Mouse (Mus musculus) ovary, adult 18-20 months (tissue): Measurements from ENCODE around the gene Lcn2.

Experiments
- DNase-seq: peaks from one replicate; pipeline ENCODE4 v3.0.0; 2022; ENCODE audit warnings: low spot score, mixed read lengths

Lcn2 gene

DNA sequence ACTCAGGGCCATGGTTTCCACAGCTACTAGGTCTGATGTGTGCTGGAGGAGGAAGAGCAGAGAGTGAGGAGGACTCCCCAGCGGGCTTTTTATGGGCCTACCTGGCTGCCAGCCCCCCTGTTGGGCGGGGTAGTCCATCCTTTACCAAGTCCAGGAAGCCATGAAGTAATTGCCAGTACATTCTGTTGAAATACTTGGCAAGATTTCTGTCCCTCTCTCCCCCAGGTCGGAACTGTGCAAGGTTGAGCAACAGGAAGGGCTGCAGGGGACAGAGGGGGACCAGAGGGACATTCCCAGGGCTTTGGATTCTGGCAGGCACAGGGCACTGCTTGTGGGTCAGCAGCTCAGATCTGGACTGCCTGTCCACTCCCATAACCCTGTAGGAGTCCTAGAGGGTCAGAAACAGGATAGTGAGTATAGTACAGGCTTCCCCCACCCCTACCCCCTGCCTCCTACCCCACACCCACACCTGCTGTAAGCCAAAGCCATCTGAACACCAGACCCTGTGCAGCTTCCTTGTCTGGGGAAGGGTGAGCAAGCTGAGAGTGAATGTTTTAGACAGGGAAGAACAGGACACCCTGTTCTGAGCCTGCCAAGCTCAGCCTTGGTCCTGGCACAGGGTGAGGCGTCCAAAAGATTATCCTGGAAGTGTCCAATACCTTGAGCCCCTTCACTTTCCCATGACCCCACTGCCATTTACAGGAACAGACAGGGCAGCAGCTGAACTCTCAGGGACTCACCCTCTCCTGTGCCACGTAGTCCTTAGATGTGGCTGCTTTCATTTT is at the start of gene Lcn2:
Gene Lcn2, minus strand, starts transcription at position 547 of the 785 bp plus-strand sequence.
- DNase-seq: no peak

DNA sequence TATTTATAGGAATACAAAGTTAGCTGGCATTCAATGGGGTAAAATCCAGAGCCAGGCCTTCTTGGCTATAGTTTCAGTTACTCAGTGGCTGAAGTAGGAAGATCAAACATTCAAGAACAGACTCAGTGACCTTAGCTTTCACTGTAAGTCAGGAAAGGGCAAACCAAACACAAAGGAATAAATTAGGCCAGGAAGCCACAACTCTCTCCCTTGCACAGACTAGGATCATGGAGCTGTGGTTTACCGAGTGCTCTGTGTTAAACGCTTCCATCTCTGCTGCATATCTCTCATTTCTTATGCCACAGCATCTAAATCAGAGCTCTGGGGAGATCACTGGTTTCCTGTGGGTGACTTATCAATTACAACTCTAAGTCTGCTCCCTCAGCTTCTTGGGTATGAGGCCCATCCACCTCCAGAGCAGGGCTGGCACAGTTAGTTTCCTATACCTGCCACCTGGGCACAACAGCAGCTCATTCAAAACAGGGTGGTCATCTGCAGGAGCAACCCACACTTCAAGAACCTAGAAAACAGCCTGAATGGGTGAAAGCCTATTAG is 49.6 kb upstream of the Lcn2 start:
- DNase-seq: no peak

DNA sequence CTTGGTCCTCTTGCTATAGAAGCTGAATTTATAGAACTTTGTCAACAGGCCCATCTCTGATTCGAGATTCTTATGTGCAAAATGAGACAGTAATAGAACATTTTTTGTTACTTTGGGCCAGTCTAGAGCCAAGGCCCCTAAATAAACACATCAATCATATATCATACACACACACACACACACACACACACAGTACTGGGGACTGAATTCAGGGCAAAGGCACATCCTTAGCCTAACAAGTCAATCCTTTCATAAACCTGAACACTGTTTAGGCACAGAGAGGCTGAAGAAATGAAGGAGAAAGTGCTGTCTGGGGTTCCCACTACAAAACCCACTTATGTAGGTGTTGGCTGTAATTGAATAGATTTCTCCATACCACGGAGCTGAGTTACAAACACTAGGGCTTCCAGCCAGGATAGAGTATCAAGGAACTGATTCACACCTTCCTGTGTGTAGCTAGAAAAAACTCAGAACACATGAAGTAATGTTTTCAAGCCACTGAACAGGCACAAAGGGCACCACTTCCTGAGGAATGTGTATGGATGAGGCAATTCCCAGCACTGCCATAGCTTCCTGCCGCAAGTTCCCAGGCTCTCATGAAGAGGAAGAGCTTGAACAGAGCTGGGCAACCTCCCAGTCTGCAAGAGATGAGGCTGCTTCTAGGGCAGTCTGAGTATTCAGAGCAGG is 48.8 kb upstream of the Lcn2 start:
- no peak for DNase-seq

DNA sequence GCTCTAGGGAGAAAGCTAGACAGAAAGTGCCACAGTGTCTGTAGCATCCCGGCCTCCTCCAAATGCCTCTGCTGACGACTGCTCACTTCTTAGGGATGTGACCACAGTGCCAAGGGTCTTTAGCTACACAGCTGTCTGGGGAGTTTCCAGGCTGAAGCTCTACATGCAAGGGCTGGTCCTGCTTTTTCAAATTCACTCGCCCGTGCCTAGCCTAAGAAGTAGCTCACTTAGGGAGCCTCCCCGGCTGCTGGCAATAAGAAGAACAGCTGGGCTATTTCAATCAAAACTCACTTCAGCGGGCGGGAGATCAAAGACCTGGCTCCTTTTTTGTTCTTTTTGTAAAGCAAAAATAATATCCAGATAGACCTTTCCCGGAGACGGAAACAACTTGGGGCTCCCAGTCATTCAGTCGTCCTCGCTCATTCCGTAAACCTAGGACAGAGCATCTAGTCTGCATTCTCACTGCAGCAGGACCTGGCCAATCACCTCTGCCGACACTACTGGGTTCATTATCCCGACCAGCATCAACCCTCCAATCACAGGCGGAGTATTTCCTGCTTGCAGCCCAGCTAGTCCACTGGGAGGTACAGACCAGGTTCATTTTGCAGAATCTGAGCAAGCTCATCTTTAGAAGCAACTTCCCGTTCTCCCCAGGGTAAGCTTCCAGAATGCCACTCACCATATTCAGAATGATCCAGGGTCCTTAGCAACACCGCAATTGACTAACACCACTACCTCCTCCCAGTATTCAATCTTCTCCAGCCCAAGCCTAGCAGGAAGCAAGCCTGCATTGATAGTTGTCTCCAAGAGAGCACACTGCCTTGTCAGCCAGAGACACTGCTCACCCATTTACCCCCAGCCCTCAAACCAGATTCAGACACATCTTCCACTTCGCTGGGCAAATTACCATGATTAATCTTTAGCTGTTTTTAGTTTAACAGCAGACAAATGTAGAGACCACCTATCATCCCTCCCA is 42.9 kb upstream of the Lcn2 start:
- peak; percentile 61 for DNase-seq

DNA sequence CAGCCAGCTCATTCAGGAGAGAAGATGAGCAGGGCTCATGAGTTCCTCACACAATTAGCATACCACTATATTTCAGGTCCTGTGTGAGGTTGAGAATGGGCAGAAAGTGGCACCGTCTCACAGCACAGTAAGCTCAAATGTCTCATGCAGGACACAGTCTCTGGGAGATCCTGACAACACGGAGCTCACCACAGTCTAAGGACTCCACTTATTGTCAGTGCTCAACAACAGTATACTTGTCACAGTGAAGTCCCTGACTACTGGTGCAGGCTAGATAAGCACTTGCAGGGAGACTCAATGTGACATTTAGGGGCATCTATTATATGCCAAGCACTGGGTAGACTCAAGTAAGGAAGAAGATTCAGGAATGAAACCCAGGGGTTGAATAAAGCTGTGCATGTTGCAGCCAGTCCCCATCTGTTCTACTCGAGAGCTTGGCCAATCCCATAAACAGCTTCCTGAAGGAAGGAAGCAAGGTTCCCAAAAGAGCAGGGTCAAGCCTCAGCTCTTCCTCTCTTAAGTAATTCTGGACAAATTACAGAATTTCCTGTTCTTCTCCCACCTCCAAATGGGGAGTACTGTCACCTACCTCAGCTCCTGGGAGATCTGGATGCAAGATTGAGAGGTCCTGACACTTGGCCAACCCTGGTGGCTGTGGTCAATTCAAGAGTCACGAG is 41.3 kb upstream of the Lcn2 start:
- no peak for DNase-seq

DNA sequence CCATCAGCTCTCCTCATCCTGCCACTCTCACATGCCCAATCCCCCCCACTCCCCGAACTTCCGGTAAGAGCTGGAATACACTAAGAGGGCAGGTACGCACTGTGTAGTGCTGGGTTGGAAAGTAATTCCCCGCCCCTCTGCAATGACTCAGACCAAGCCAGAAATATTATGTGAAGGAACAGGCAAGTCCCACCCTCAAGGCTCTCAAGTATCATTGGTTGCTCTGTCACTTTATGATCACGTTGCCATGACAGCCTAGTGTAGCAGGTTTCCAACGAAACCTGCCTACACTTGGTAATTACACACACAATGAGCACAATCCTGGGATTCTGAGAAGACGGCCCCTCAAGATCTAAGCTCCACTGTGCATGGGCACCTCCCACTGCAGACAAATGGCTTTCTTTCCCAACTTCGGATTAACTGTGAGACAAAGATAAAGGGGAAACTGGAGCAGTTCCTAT is 40.2 kb upstream of the Lcn2 start:
- DNase-seq: no peak

DNA sequence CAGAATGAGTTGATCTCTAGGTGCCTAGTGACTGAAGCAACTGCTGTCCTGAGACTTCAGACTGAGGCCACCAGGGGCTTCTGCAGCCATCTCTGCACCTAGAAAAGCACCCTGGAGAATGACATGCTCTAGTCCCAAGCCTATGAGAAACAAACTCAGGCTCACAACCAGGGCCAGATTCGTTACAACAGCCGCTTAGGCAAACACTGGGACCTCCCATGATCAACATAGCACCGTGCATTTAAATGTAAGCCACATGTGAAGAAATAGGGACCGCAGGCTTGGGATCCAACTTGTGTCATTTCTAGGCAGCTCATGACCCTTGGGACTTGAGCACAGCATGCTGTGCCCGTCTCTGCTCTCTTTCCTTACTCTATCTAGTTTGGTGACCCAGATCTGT is 39.7 kb upstream of the Lcn2 start:
- no peak for DNase-seq

DNA sequence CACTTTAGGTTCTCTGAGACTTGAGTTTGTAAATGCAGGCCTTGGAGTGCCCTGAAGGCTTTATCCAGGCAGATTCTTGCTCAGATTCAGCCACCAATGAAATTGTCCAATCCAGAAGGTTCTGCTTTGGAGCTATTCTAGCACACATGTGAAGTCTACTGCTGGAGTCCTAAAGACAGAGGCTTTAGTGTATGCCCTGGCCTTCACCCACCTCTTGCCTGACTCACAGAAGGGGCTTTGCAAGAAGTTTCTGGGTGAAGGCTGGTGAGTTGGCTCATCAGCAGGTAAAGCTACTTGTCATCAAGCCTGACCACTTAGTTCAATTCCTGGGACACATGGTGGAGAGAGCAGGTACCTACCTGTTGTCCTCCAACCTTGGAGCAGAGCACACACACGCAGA is 38.1 kb upstream of the Lcn2 start:
- DNase-seq: no peak

DNA sequence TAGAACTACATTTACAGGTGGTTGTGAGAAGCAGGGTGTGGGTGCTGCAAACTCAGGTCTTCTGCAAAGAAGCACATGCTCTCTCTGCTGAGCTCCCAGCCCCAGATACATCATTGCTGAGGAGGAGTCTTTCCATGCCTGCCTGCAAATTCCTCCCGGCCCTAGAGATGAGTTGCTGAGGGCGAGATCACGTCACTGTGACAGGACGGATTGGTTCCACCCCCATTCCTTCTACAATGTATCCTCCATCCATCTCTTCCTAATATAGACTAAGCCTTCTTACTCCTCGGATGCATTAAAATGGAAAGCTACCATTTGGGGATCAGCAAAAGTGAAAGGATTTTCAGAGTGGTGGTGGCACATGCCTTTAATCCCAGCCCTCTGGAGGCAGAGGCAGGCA is 37.5 kb upstream of the Lcn2 start:
- no peak for DNase-seq

DNA sequence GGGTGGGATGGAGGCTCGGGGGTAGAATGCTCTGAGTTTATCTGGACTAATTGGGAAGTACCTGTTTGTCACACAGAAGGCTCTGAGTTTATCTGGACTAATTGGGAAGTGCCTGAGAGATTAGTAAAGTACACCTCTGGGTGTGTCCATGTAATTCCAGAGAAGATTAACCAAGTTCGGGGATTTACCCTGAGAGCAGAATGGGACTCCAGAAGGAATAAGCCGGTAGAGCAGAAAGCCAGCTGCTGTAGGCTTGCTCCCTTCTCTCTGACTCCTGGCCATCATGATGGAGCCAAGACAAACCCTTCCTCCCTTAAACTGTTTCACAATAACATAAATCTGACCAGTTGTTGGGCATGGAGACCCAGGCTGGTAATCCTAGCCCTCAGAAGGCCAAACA is 36.7 kb upstream of the Lcn2 start:
- DNase-seq: no peak

DNA sequence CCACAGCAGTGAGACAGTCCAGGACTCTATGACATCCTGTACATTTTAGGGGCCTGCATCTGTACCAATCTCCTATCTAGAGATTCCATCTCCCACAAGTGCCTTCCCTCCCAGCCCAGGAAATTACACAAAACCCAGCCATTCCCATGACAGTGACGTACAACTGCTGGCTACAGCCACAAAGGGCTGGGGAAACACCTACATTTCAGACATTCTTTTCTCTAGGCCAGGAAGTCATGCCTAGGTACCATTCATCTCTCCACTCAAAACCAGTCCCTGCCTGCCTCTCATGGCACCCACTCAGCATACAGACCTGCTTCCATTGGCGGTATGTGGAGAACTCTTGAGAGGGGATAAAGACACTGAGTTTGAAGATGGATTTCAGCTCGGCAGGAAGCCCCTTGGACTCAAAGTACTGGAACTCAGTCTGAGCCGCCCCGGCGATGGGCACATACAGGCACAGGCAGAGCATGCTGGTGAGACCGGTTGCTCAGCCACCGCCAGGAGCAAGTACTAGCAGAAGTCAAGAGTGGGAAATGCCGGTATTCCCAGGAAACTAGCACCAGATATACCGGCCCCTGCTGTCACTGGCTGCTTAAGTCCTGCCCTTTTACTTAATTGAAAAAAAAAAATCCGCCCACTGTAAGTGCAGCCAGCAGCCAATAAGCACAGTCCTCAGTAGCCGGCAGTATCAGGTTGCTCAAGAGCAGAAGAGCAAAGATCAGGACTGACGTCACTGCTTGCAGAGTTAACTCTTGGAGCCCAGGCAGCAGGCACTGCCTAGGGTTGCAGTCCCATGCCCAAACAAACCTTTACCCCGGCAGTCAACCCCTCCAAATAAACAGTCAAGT is 35.7 kb upstream of the Lcn2 start:
- peak; percentile 76 for DNase-seq

DNA sequence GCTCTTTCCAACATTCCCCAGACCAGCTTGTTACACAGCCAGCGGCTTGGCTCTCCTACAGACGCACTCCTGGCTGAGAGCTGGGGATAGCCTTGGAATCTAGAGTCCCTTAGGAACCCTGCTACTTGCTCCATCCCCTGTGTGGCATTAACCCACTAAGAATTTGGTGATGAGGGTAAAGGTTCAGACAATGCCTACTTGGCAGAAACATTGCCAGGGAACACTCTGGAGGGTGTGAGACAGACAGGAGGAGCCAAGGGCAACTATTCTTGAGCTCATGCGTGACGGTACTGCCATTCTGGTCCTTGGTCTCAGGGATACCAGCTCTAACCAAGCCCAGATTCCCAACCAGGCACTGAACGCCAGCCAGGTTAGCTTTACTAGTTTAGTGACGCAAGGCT is 33.8 kb upstream of the Lcn2 start:
- no peak for DNase-seq

DNA sequence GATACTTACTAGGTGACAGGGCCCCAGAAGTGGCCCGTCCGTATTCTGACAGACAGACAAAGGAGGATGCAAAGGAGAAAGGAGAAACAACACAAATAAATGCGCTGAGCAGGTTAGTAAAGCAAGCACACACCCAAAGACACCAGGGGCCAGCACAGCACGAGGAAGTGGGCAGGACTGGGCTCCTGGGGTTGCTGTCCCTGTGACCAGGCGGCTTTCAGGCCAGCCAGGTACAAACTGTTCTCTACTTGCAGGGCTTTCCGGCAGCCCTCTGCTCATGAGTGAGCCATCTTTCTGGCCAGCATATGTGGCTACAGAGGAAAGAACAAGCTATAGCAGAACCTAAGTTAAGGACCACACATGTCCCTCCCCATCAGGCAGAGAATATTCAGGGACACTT is 32.6 kb upstream of the Lcn2 start:
- no peak for DNase-seq

DNA sequence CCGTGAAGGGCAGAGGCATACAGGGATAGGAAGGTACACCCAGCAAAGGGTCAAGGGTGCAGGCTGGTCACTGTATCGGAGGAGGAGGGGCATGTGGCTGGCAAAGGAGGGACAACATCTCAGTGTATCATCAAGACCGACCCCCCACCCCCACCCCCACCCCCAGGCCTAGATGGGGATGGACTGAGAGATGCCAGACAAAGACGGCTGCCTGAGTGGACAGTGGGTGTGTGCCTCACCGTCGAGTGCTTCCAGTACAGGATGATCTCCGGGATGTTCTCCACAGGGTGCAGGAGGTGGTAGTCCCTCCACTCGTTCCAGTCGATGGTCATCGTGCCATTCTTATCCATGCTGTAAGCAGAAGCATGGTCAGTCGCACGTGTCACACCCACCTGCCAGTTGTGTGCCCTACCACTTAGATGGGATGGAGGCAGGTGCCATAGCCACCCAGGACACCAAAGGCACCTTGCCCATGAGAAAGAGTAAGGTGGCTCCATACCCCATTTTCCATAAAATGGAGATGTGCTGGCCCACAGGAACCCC is 32.1 kb upstream of the Lcn2 start:
- no peak for DNase-seq

DNA sequence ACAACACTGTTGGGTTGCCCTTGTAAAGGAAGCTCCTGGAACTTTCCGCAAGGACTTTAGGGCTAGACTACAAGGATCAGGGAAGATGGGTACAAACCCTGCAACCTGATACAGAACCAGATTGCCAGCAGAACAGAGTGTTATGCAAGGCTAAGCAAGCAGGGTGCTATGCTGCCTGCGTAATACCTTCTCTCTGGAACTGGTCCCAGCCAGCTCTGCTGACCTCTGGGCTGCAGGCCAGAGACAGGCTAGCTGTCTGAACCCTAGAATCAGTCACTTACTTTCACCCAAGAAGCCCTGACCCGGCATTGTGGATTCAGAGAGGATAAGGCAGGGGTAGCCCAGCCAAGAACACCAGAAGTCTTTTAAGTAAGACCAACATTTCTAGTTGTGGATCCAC is 31.3 kb upstream of the Lcn2 start:
- peak; percentile 65 for DNase-seq

DNA sequence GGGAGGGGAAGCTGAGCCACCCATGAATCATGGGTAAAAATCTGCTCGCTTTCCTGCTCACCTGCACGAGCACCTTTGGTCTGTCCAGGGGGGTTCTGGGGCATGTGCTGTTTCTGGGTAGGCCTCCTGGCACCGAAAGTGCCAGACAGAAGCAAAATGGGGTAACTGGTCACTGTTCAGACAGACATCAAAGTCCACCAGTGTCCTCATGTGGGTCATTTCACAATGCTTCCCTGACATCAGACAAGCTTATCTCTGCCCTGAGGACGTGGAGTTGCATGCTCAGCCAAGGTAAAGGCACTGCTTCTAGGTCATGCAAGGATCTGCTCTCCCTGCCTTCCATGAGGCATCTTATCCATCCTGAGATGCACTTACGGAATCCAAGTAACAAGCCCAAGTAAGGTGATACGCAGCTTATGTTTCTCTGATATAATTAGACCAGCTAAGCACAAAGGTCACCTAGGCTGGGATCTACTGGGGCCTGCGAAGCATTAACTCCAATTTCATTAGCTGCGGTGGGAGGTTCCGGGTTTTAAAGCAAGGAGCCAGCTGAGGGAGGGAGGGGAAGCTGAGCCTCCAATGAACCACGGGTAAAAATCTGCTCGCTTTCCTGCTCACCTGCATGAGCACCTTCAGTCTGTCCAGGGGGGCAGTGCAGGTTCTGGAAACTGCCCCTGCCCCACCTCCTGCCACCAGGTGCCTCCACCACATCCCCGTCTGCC is 30.5 kb upstream of the Lcn2 start:
- no peak for DNase-seq

DNA sequence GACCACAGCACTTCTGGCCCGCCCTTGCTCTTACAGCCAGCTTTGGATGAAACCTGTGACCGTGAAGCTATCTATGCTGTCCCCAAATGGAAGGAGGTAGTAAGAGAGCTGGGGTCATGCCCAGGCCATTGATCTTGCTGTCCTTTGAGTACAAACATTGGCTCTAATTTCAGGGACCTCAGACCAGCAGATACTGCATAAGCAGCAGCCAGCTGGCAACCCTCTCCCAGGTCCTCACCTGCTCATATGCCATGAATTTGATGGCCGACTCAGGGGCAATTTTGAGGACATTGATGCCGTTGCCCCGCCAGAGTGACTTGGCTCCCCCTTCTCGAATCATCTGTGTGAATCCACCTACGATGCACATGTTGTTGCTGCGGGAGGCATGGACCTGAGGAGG is 29.4 kb upstream of the Lcn2 start:
- DNase-seq: no peak

DNA sequence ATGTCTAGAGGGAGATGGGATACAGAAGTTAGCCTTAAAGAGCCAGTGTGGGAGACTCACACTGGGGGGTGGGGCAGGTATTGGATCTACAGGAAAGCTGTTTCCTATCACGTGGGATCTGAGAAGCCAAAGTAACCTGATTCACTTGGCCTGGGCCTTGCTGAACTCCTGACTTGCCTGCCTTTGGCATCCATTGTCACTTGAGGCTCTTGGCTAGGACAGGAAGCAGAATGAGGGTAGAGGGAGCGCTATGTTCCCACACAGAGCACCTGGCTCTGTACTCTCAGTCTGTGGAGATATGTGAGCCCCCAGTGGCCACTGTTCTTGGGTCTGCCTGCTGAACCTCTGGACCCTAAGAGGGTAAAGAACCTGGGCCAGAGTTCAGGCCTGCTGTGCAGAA is 28.5 kb upstream of the Lcn2 start:
- no peak for DNase-seq

DNA sequence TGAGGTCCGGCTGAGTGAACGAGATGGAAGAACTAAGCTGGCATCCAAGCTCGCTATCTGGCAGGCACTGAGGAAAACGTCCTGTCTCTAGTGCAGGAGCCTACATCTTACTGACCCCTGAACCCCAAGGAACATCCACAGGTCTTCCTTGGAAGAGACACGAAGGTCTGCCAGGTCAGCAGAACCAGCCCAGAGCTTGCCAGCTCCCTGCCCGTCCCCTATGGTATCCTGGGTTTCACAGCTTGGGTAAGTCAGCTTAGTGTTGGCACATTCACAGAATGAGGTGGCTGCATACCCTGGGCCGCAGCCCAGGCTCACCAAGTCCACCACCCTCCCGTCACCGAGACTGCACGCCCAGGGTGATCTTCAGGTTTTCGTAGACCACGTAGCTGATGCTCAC is 27.7 kb upstream of the Lcn2 start:
- DNase-seq: no peak

DNA sequence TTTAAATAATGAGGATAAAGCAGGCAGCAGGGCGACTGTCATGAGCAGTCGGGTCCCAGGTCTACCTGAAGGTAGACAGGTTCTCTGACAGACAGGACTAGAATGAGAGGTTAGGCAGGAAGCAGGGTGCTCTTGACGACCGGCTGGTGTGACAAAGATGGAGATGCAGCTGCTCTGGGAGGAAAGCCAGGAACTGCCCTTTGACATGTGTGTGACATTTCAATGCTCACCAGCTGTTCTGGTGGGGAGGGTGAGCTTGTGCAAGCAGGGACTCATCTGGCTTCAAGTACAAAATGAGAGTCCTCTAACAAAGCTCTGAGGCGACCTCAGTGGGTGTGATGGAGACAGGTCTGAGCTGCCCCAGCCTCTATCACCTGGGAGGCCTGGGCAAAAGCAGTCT is 25.9 kb upstream of the Lcn2 start:
- DNase-seq: no peak
